Comparison of ENCODE assay signal across 8 mouse cellular contexts in genomic region chr2:172370411-172371223, GRCm38 (mm10). TPM values are rescaled to one million over a fixed set of nuclear protein-coding genes. Genes with fewer than 3 reads are reported as not detected.
A peak's percentile ranks its signal among the peaks of the same experiment; 100 is the strongest.
DNase-seq lines count a peak whose midpoint lies in the region; ATAC-seq lines count a peak whose summit lies in the region.

Gene Aurka, minus strand, starts transcription at chr2:172370535.
Gene Cstf1, plus strand, starts transcription at chr2:172370681.

- H3K4me1 ChIP-seq in forebrain, embryonic 14.5 days (ENCODE audit: control insufficient read depth, insufficient read depth, low read length) = peaks cover 16% of the 10 kb centered on the region
- peaks cover 21% of the 10 kb centered on the region for H3K4me1 ChIP-seq in neural tube, embryonic 15.5 days

- peaks cover 54% of the 10 kb centered on the region for H3K36me3 ChIP-seq in forebrain, embryonic 14.5 days (ENCODE audit: control insufficient read depth, insufficient read depth, low read length)
- H3K36me3 ChIP-seq in neural tube, embryonic 15.5 days = peaks cover 22% of the 10 kb centered on the region

- H3K27me3 ChIP-seq in forebrain, embryonic 14.5 days (replicated peaks; ENCODE audit: control insufficient read depth, insufficient read depth, low read length) = no peaks in the 10 kb centered on the region
- no peaks in the 10 kb centered on the region for H3K27me3 ChIP-seq in neural tube, embryonic 15.5 days (replicated peaks)

- H3K4me2 ChIP-seq in forebrain, embryonic 14.5 days (ENCODE audit: low read length) = peak within 1 kb of the TSS; percentile 66
- peak within 1 kb of the TSS; percentile 81 for H3K4me2 ChIP-seq in neural tube, embryonic 15.5 days

- peak; percentile 98 for DNase-seq in ES-CJ7 (ENCODE audit: low read depth, low spot score)
- peak; percentile 94 for DNase-seq in cerebellum, adult 11 months
- DNase-seq in forebrain, embryonic 14.5 days (ENCODE audit: low spot score) = peak; percentile 99
- DNase-seq in heart, postnatal 14 days = peak; percentile 94
- DNase-seq in layer of hippocampus, adult 11-12 months (ENCODE audit: low spot score) = peak; percentile 95
- peak; percentile 95 for DNase-seq in lung, adult 18-20 months
- peak; percentile 97 for DNase-seq in testis, postnatal 14 days (ENCODE audit: low spot score)

- peak within 1 kb of the TSS; percentile 93 for H3K4me3 ChIP-seq in forebrain, embryonic 14.5 days (ENCODE audit: low read depth, low read length)
- peak within 1 kb of the TSS; percentile 93 for H3K4me3 ChIP-seq in neural tube, embryonic 15.5 days (replicated peaks)

- peak within 1 kb of the TSS; percentile 75 for H3K27ac ChIP-seq in forebrain, embryonic 14.5 days (ENCODE audit: low read depth, low read length)
- H3K27ac ChIP-seq in neural tube, embryonic 15.5 days (replicated peaks) = peak within 1 kb of the TSS; percentile 88

- no peaks in the 10 kb centered on the region for H3K9me3 ChIP-seq in forebrain, embryonic 14.5 days (replicated peaks; ENCODE audit: control insufficient read depth, low read length)
- no peaks in the 10 kb centered on the region for H3K9me3 ChIP-seq in neural tube, embryonic 15.5 days (replicated peaks)

- WGBS in forebrain, embryonic 14.5 days = under 1% methylated on average over 66 of the region's 66 CpGs
- under 1% methylated on average over 66 of the region's 66 CpGs for WGBS in neural tube, embryonic 15.5 days

- peak; percentile 99 for ATAC-seq in forebrain, embryonic 14.5 days
- ATAC-seq in neural tube, embryonic 15.5 days (ENCODE audit: low FRiP score) = peak; percentile 99

- H3K9ac ChIP-seq in forebrain, embryonic 14.5 days (ENCODE audit: low read length) = peak within 1 kb of the TSS; percentile 91
- H3K9ac ChIP-seq in neural tube, embryonic 15.5 days (replicated peaks) = peak within 1 kb of the TSS; percentile 93

- intact Hi-C loops in heart, postnatal 14 days (cut with DNase I) = loop anchor here (2.0 to 10.0 kb wide), 2 partner anchors 24 to 634 kb away; partner anchors contain the start of gene Rae1

RNA-seq across cellular contexts. Expression of gene Aurka, which starts in this region (rescaled TPM):
- 61.8 and 74.2 TPM in 2 replicates for polyA plus RNA-seq in forebrain, embryonic 14.5 days (2014; fragmentation: Nextera tagmentation; extraction: Ambion mirVana)
- total RNA-seq in heart, postnatal 14 days (2021) = 1 to 10 TPM; 3.4 to 6.3 TPM
- 11.7 and 34.1 TPM in 2 replicates for polyA plus RNA-seq in neural tube, embryonic 15.5 days (2015; fragmentation: Nextera tagmentation; extraction: Ambion mirVana)

RNA-seq across cellular contexts. Expression of gene Cstf1, which starts in this region (rescaled TPM):
- polyA plus RNA-seq in forebrain, embryonic 14.5 days (2014; fragmentation: Nextera tagmentation; extraction: Ambion mirVana) = 37.8 and 38.6 TPM in 2 replicates
- 10 to 100 TPM; 19.3 to 19.6 TPM for total RNA-seq in heart, postnatal 14 days (2021)
- 22.4 and 27.5 TPM in 2 replicates for polyA plus RNA-seq in neural tube, embryonic 15.5 days (2015; fragmentation: Nextera tagmentation; extraction: Ambion mirVana)

Comparison
In these comparisons a context has a peak if more than half of its experiments do, and no peak if none do; other contexts are left out.
1. Peak in every context shown above with its lines: DNase-seq, ATAC-seq, H3K4me3 ChIP-seq and H3K27ac ChIP-seq.